Mouse (Mus musculus) hindbrain, embryonic 10.5 days (tissue): ENCODE data around the gene Pms1. TPM values are rescaled to one million over a fixed set of nuclear protein-coding genes. Genes with fewer than 3 reads are reported as not detected.

Experiments
- DNase-seq: peaks from one replicate; pipeline ENCODE4 v3.0.0-alpha.2; 2017; ENCODE audit warnings: low spot score
- H3K27ac ChIP-seq: fragments of 300-500 bp; sonication (generic); 2 replicates; pipeline ENCODE4 v1.5.1; 2016; ENCODE audit warnings: mild to moderate bottlenecking, moderate library complexity
- H3K27me3 ChIP-seq: fragments of 300-500 bp; sonication (generic); 2 replicates; pipeline ENCODE4 v1.6.1; 2016; ENCODE audit warnings: mild to moderate bottlenecking; ENCODE audit not compliant: poor library complexity, insufficient read depth, severe bottlenecking
- H3K36me3 ChIP-seq: fragments of 300-500 bp; sonication (generic); 2 replicates; pipeline ENCODE4 v1.6.1; 2016; ENCODE audit warnings: mild to moderate bottlenecking, moderate library complexity
- H3K4me1 ChIP-seq: fragments of 300-500 bp; sonication (generic); replicated peaks from 2 replicates; pipeline ENCODE4 v1.6.1; 2016; ENCODE audit warnings: mild to moderate bottlenecking
- H3K4me3 ChIP-seq: fragments of 300-500 bp; sonication (generic); 2 replicates; pipeline ENCODE4 v1.5.1; 2016; ENCODE audit warnings: mild to moderate bottlenecking, moderate library complexity
- H3K9me3 ChIP-seq: fragments of 300-500 bp; sonication (generic); 2 replicates; pipeline ENCODE4 v1.6.1; 2016; ENCODE audit warnings: mild to moderate bottlenecking, moderate library complexity
- WGBS: fragments of 180-500 bp; shearing (Covaris S2); methylation state at CpG from one replicate; pipeline ENCODE4 v1.1.7; 2016; 5-methylcytosine and 5-hydroxymethylcytosine counted together
- polyA plus RNA-seq: library from polyadenylated mRNA; unstranded; fragments of >200 nt; fragmentation: Nextera tagmentation; extraction: Ambion mirVana; gene quantifications from 2 replicates; pipeline ENCODE4 v1.2.1, GENCODE M21; 2016

Pms1 gene
- polyA plus RNA-seq, 1 experiment from 2014 or later = 18.8 TPM

- no peaks in the 10 kb centered on the region for H3K9me3 ChIP-seq
- no peak overlapping the region for H3K27ac ChIP-seq
- H3K36me3 ChIP-seq = no peaks in the 10 kb centered on the region
- H3K4me1 ChIP-seq = no peaks in the 10 kb centered on the region
- no peaks in the 10 kb centered on the region for H3K27me3 ChIP-seq
- H3K4me3 ChIP-seq = no peak overlapping the region
- WGBS = 86% methylated on average over 6 of the region's 6 CpGs
- DNase-seq = no peak
Observed at GRCm38 (mm10) chr1:53157715-53158114, 139.1 kb downstream of the Pms1 start.

Other genes starting within 250 kb of the Pms1 start
- 1.6 and 4.6 TPM in 2 replicates for gene Mstn, start 235.4 kb downstream of the Pms1 start, polyA plus RNA-seq
- gene 1700019A02Rik, start 109.4 kb downstream of the Pms1 start, polyA plus RNA-seq = not detected in 2 replicates
- 87.6 and 91.4 TPM in 2 replicates for gene Ormdl1, start 77 bp upstream of the Pms1 start, polyA plus RNA-seq
- gene Gm28778, start 93 bp upstream of the Pms1 start, polyA plus RNA-seq = 0.42 TPM in 1 of 2 replicates, not detected in the other
- 26.2 and 26.7 TPM in 2 replicates for gene Osgepl1, start 16.6 kb upstream of the Pms1 start, polyA plus RNA-seq
- 2.1 TPM in 1 of 2 replicates, not detected in the other for gene Asdurf, start 55.6 kb upstream of the Pms1 start, polyA plus RNA-seq
- gene Gm28551, start 55.6 kb upstream of the Pms1 start, polyA plus RNA-seq = 1.0 and 1.1 TPM in 2 replicates
- 83.7 and 92.6 TPM in 2 replicates for gene Asnsd1, start 55.7 kb upstream of the Pms1 start, polyA plus RNA-seq